Mouse (Mus musculus): ENCODE results near the gene Gm4847.

The Gm4847 gene

GRCm38 (mm10) chr1:166647593-166647992 is at the start of gene Gm4847:
TSS of gene Gm4847 (minus strand) at chr1:166647693.
- no peak for DNase-seq (ENCODE audit: low read depth, low spot score)

GRCm38 (mm10) chr1:166681745-166682144 is 34.3 kb upstream of the Gm4847 start, which contains the start of gene Fmo9:
TSS of gene Fmo9 (minus strand) at chr1:166681845.
- DNase-seq (ENCODE audit: low read depth, low spot score) = no peak

GRCm38 (mm10) chr1:166669264-166669663 is 21.8 kb upstream of the Gm4847 start:
- DNase-seq (ENCODE audit: low read depth, low spot score) = no peak

- no peak for DNase-seq (ENCODE audit: low read depth, low spot score)
Observed at GRCm38 (mm10) chr1:166660800-166661199, 13.3 kb upstream of the Gm4847 start.
